Mouse (Mus musculus) 3T3-L1 (cell line): ENCODE data around the gene Btbd9.
A peak's percentile ranks its signal among the peaks of the same experiment; 100 is the strongest.
"Not testable (repeated sequence)": the region's sequence is repeated elsewhere in the genome, so short reads cannot be mapped to it uniquely, and the experiment has no call there.

Source experiments
- DNase-seq: peaks from one replicate; pipeline ENCODE4 v3.0.0-alpha.2; 2015; ENCODE audit warnings: low read depth, low spot score

The Btbd9 gene

GRCm38 (mm10) chr17:30575941-30576773, at the start of gene Btbd9:
TSS of gene Btbd9 (minus strand) at chr17:30576488.
- peak; percentile 73 for DNase-seq

GRCm38 (mm10) chr17:30624132-30624531, 47.8 kb upstream of the Btbd9 start, which contains the start of gene Dnah8:
TSS of gene Dnah8 (plus strand) at chr17:30624354.
- DNase-seq: not testable (repeated sequence)

- DNase-seq: no peak
Observed at GRCm38 (mm10) chr17:30623200-30623599, 46.9 kb upstream of the Btbd9 start.

- no peak for DNase-seq
Observed at GRCm38 (mm10) chr17:30621450-30621849, 45.2 kb upstream of the Btbd9 start.

GRCm38 (mm10) chr17:30620548-30620947, 44.3 kb upstream of the Btbd9 start:
- DNase-seq: no peak

GRCm38 (mm10) chr17:30619153-30619552, 42.9 kb upstream of the Btbd9 start:
- no peak for DNase-seq

- no peak for DNase-seq
Observed at GRCm38 (mm10) chr17:30618136-30618891, 42.0 kb upstream of the Btbd9 start.

- DNase-seq: no peak
Observed at GRCm38 (mm10) chr17:30616203-30616602, 39.9 kb upstream of the Btbd9 start.

- DNase-seq: no peak
Observed at GRCm38 (mm10) chr17:30613350-30613749, 37.1 kb upstream of the Btbd9 start.

GRCm38 (mm10) chr17:30612075-30612859, 36.0 kb upstream of the Btbd9 start:
- peak; percentile 100 for DNase-seq

- DNase-seq: no peak
Observed at GRCm38 (mm10) chr17:30611221-30612074, 35.2 kb upstream of the Btbd9 start.

- DNase-seq: no peak
Observed at GRCm38 (mm10) chr17:30610739-30611138, 34.5 kb upstream of the Btbd9 start.

- DNase-seq: no peak
Observed at GRCm38 (mm10) chr17:30609980-30610307, 33.7 kb upstream of the Btbd9 start.

GRCm38 (mm10) chr17:30609305-30609979, 33.2 kb upstream of the Btbd9 start:
- peak; percentile 85 for DNase-seq

GRCm38 (mm10) chr17:30607909-30608495, 31.7 kb upstream of the Btbd9 start:
- no peak for DNase-seq

GRCm38 (mm10) chr17:30607330-30607729, 31.0 kb upstream of the Btbd9 start:
- no peak for DNase-seq

GRCm38 (mm10) chr17:30606634-30607081, 30.4 kb upstream of the Btbd9 start:
- no peak for DNase-seq

- no peak for DNase-seq
Observed at GRCm38 (mm10) chr17:30606206-30606605, 29.9 kb upstream of the Btbd9 start.

GRCm38 (mm10) chr17:30605001-30605400, 28.7 kb upstream of the Btbd9 start:
- no peak for DNase-seq

- no peak for DNase-seq
Observed at GRCm38 (mm10) chr17:30604296-30604695, 28.0 kb upstream of the Btbd9 start.
